Mouse (Mus musculus): ENCODE measurements at regions not wholly inside any gene's neighbourhood (a gene's known extent, or its start where the extent isn't known, plus 50 kb on each side); places are given as distances from the start of the nearest gene placed in this dataset.

DNA sequence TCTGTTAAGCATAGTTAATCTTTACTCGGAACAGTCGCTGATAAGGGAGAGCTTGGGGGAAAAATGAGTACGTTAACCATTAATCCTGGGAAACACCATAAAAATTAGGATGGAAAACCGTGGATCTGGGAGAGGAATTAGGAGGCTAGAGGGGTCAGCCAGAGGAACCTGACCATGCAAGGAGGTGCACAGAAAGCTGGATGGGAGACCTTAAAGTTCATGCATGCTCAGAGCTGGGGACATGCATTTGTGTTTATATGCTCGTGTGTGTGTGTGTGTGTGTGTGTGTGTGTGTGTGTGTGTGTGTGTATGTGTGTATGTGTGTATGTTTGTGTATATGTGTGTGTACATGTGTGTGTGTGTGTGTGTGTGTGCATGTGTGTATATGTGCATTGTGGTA, 143.2 kb upstream of the Irf2bp2 start:
- DNase-seq: no peak

DNA sequence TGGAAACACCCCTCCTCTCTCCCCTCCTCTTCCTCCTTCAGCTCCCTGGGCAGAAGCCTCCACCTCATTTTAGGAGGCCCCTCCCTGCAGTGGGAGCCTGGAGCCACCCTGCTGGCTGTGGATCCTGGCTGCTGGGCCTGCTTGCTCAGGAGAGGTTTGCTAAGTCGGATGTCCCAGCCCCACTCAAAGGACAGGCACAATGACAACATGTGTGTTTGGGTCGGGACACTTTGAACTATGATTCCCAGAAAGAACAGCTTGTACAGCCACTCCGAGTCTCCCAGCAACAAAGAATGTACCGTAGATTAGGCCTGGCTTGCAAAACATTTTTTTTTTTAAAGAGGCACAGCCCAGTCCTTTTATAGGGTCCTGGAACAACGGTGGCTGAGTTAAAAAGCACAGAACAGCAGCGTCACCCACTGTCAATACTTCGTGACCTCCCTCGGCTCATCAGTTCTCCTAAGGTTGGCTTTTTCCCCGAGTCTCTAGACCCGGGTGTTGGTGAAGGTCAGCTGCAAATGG, 142.7 kb upstream of the Irf2bp2 start:
- DNase-seq: peak; percentile 80 to 92

DNA sequence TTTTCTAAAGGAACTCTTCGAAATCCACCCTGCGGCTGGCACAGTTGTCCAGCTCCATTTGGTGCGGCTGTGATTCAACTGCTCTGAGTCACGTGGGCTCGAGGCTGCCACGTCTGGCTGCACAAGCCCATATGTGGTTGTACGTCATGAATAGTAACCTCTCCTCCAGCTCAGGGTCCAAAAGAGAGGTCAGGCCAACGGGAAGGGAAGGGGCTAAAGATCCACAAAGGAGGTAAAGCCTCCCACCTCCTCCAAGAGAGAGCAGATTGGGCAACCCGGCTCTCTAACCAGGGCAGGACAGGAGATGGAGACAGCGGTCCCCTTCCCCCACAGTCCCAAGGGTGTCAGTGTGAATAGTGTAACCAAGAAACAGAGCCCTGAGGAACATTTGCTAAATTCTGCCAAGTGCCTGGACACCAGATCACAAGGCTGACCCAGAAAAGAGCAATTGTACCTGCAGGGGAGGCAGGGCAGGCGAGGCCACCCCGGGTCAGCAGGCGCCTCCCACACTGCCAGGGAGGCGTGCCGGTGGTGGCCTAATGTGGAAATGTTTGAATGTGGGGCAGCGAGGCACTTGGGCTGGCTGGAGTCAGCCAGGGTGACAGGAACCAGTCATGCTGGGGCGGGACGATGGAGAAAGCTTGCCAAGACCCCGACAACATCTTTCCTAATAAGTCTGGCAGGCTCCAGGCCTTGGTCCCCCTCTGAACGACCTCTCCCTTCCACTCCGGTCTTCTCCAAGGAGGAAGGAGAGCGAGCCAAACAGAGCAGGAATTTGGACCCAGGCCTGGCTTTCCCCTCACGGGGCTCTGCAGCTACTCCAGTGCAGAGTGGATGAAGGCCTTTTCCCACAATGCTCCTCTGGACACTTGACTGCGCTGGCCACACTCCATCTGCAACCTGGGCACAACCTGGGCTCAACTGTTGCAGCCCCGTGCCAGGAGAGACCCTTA, 142.0 kb upstream of the Irf2bp2 start:
- peak; percentile 90 to 97 for DNase-seq

DNA sequence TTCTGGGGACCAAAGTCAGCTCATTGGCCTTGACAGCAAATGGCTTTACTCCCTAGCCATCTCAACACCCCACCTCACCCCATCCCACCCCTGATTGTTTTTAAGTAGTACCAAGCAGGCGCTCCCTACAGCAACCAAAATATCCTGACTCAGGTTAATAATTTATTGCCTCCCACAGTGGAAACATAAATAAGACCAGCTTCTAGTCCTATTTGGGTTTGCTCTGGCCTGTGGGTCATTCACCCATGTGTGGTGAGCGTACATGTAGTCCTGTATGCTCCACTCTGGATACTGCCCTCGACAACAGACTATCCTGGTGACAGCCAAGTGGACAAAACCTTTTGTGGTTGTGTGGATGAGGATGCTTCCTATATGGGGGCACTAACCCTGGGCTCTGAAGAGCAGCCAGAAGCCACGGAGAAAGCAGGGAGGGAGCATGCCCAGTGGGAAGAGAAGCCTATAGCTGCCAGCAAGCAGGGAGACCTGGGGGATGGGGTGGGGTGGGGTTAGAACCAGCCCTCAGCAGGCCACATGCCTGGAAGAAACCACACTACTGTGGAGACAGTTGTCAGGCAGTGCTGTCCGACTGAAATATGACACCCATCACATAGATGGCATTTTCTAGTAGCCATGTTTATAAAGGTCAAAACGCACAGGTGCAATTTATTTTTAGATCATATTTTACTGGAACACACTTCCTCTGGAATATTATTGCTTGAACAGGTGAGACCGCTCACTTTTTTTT, 141.1 kb upstream of the Irf2bp2 start:
- DNase-seq: no peak

DNA sequence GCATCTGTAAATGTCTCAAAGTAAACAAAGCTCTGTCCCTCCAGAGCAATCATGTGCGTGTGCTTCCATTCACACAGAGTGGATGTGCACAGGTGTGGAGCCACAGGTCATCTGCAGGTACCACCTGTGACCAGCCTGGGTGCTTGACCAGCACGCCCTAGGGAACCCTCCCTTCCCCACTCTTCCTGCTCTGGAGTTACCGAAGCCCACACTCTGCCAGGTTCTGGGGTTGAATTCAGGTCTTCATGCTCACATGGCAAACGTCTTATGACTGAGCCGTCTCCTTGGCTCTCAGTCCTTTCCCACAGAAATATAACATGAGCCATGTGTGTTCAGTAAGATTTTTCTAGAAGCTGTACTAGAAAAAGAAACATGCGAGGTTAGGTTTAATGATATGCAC, 140.0 kb upstream of the Irf2bp2 start:
- DNase-seq: no peak

DNA sequence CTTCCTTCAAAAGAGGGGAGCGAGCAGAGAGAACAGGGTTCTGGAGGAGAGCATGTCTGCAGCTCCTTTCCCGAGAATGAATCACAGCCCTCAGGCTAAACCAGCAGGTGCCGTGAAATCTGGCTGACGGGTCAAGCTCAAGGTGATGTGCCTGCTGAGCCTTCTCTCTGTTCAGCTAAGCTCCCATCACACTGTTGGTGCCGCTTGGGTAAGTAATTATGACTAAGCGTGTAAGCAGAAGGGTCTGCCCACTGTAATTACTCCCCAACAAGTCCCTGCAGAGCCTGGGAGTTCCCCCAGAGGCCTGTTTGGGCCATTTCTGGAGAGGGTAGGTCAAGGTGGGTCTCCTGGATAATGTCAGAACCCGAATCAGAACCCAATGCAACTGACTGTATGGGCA, 139.5 kb upstream of the Irf2bp2 start:
- no peak for DNase-seq

DNA sequence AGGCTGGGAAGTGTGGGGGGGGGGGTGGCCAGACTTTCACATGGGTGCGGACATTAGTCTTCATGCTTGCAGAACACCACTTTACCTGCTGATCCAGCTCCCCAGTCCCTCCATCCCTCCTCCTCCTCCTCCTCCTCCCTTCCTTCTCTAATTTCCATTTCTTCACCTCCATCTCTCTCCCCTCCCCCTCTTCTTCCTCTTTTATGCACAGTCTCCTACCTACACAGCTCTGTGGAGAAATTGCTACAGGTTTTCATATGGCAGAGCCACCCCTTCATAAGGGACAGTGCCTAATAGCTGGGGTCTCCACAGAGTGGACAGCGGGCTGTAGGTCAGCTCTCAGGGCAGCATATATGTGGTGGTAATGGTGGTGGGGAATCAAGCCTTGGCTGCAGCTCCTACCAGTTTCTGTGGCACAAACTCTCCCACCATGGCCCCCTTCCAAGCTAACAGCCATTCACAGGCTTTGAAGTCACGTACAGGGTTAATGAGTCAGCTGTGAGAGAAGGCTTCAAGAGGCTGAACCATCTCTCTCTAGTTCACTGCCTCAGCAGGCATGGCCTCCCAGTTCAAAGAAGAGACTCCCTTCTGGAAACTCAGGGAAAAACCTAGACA, 136.3 kb upstream of the Irf2bp2 start:
- DNase-seq: no peak

DNA sequence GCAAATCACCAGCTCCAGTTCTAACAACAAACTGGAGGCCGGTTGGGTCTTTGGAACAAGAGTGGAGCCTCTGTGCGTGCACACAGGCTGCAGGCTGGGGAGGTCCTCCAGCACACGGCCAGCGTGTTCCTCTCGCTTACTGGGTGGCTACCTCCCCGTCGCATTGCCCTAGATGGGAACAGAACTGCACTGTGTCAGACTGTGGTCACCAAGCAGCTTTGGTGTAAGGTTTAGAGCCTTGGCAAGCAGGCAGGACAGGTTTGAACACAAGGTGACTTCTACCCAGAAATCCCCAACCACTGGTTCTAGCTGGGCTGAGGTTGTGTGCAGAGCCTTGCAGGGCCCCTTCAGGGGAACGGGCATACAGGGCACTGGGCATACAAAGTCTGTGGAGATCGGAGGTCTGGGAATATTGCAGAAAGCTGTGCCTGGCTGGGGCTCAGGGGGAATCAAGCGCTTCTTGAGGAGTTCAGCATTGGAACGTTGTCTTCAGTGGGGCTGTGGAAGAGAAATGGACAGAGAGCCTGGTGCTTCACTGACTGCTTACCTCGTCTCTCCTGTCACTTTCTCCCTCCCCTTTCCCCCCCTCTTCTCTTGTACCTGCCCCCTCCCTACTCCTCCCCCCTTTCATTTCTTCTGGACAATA, 135.3 kb upstream of the Irf2bp2 start:
- DNase-seq: no peak

DNA sequence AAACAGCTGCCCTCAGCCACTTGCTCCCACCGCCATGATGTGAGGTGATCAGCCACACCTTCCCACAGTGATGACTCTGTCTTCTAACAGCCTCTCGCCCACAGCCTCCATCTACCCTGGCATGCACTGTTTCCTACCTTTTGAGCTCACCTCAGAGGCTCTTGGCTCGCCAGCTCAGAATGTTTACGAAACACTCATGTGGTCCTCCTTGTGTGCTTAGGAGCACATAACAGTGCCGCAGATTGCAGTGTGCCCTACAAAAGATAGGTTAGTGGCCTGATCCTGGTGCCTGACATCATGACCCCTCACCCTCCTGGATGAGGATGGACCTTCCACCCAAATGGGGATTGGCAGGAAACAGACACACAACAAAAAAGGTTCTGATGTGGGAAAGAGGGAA, 134.3 kb upstream of the Irf2bp2 start:
- DNase-seq: peak in 1 of 2 experiments; percentile 51

DNA sequence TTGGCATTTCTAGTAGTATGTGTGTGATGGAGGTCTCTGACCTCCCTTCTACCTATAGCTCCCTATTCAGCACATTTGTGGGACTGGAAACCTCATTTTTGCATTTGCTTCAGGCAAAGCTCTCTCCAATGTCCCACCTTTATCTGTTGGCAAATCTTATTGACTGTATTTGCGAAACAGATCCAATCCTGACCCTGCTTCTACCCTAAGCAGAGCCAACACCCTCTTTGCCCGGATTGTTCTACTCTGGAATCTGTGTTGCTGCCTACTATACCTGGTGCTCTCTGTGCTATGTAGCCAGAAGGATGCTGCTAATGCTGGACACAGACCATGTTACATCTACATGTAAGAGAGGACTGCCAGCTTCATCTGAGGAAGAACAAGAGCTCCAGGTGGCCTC, 133.3 kb upstream of the Irf2bp2 start:
- DNase-seq: no peak

DNA sequence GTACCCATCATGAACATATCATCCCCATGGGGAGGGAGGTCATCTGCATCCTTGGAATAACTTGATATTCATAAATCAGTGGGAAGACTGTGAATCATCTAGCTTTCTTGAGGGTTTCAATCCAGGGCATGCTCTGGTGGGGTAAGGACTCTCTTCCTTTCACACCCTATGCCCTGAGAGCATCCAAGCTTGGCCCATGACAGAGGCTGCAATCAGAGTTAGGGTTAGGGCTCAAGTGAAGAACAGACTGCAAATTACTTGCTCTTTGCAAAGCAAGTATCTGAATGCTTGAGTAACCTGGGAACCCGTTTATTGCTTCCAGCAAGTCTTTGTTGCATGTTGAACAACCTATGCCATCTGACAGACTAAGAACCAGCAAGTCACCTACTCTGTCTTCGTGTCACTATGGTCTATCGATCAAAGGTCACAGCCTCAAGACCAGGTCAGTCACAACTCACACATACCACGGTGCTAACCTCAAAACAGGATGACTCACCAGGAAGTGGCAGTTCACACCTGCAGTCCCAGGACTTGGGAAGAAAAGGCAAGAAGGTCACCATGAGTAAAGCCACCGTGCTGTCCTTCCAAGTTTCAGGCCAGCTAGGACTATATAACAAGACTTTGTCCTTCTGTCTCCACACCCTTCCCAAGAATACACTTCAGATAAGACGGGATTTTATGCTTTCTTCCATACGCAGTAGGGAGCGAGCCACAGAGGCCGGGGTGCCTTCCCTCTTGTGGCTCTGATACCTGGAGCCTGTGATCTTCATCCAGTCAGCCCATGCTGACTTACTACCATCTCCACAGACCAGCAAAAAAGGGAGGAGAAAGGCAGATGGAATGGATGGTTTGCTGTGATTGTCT, 129.7 kb upstream of the Irf2bp2 start:
- no peak for DNase-seq

DNA sequence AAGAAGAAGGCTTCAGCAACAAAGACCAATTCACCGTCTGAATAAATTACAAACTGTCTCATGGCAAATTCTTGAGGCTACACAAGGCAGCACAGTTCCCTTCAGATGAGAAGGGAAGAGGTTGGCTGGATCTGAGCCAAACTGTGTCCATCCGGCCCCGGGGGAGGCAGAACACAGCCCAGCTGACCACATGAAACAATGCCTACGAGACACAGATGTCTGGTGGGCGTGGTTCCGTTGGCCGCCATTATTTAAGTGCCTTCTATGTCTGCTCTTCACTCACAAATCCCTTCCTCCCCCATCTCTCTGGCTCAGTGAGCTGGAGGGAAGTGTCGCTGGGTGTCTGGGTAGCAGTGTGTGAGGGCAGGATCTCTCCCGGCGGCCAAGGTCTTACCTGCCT, 127.8 kb upstream of the Irf2bp2 start:
- peak; percentile 58 to 73 for DNase-seq

DNA sequence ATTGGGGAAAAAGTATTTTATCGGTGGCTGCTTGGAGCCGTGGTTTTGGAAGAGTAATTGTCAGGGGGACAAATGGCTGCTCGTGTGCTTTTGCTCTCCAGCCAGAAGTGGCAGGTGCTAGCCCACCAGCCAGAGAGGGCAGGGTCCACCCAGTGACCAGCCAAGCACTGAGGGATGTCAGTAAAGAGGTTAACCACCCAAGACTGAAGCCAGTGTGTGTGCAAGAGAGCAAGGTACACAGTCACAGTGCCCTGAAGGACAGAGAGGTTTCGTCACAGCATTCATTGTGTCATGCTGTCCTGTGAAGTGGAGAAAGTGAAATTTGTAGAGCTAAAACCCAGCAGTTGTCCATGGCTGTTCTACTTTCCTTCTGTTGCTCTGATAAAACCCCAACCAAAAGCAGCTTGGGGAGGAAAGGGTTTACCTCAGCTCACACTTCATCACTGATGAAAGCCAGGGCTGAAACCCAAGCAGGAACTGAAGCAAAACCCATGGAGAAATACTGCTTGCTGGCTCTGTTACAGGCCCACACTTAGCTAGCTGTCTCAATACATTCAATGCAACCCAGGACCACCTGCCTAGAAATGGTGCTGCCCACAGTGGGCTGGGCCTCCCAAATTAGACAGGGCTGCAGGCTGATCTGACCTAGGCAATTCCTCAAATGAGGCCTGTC, 126.8 kb upstream of the Irf2bp2 start:
- peak; percentile 42 to 64 for DNase-seq

DNA sequence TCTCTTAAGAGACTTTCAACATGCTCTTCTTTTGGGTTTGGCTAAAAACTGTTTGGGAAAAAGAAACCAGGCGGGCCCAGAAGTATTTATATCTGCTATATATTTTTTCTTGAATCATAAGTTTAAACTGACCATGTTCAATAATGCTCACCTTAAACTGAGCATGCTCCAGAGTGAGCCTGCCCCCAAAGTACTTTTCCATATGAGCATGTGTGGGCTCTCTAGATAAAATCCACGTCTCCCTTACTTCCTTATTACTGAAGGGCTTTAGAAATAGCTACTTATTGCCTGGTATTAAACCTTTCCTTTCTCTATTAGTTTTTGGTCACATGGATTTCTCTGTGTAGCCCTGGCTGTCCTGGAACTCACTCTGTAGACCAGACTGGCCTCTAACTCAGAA, 126.0 kb upstream of the Irf2bp2 start:
- no peak for DNase-seq

DNA sequence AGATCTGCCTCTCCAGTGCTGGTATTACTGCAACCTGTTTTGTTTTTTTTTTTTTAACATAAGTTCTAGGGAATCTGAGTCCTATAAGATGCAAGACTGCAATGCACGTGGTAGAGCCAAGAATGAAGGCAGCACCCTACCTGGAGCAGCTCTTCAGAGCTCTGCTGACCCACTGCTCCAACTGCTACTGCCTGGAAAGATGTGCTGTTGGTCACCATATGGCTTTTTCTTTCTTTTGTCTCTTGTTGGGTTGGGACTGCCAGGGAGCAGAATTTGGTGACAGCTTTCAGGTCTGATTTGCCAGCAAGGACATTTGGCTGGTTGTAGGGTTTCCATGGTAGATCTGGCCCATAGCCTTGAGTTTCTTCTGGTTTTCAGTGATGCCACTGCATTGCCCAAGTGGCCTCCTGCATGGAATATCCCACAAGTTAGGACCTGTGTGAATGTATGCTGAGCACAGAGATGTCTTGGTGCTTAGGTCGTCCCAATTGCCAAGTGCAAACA, 123.9 kb upstream of the Irf2bp2 start:
- DNase-seq: no peak

DNA sequence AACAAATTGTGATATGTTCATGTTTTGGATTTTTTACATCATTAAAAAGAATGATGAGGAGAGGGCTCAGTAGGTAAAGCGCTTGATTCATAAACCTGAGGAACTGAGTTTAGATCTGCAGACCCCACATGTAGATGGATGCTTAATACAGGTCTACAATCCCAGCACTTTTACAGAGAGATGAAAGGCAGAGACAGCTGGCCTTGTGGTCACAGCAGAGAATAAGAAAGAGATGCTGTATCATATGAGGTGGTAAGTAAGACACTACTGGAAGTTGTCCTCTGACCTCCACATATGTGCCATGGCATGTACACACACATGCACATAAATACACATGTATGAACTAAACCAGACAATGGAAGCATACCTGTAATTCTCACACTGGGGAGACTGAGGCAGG, 121.9 kb upstream of the Irf2bp2 start:
- no peak for DNase-seq

DNA sequence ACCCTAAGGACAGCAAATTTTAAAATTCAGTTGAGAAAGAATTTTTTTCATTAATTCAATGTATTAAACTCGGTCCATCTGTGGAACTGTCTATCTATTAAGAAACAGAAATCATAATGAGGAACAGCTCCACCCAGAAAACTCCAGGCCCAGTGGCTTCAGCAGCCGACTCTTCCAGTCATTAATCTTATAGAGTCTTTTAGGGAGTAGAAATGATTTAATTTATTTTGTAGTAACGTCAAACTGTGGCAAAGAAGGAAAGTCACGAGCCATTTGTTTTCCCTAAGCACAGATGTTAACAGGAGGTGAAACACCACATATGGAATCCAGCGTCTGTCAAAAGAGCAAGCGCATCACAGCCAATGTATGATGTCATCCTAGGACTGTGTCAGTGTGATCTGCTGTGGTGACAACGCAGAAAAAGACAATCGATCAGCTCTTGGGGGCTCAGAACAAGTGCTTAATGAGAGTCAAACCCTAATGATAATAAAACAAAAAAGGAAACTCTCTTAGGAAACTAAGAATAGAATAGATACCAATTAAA, 119.9 kb upstream of the Irf2bp2 start:
- no peak for DNase-seq

DNA sequence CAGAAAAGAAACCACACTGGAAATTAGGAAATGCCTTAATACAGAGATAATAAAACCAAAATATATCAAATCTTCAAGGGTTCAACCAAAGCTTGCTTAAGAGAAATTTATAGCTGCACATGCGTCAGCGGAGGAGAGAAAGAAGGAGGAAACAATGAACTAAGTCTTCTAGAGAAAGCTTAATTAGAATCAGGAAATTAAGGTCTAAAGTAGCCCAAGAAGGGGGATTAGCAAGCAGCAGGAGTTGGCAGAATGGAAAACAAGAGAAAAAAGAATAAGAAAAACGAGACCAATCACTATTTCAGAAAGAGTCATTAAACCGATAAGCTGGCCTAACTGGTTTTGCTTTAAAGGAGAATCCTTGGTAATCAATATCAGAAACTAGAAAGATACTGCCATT, 119.4 kb upstream of the Irf2bp2 start:
- DNase-seq: no peak

DNA sequence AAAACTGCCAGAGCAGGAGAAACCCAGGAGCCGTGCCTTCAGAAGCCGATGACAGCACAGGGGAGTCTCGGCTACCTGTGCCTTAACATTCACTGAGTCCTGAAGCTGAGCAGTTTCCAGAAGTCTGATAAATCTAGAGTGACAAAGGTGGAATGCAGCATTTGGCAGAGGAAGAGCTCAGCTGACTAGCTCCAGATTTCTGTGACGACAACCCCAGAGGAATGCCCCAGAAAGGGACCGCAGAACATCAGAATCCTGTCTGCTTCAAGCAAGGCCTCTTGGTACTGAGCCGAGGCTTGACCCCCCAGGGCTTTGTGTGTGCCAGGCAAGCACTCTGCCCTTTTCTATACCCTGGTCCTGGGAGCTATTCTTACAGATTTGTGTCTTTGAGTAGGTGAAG, 119.0 kb upstream of the Irf2bp2 start:
- DNase-seq: no peak

DNA sequence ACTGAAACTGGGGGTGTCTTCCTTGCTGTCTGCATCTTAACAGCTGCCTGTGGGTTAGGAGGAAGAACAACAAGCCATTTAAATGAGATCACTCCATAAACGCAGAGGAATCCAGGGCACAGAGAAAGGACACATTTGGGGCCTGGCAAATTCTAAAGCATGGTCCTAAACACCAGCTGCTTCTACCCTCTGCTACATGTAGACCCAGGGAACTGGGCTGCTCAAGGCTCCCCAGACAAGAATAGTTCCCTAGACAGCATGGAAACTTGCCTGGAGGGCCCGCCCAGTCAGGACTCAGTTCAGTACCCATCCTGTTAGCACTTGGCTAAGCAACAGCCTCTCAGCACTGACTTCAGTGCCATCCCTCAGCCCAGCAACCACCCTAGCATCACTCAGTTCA, 115.2 kb upstream of the Irf2bp2 start:
- DNase-seq: no peak
